Mouse (Mus musculus): Measurements from ENCODE around the gene G6pc3.
"Not testable (repeated sequence)": the region's sequence is repeated elsewhere in the genome, so short reads cannot be mapped to it uniquely, and the experiment has no call there.

Gene G6pc3

DNA sequence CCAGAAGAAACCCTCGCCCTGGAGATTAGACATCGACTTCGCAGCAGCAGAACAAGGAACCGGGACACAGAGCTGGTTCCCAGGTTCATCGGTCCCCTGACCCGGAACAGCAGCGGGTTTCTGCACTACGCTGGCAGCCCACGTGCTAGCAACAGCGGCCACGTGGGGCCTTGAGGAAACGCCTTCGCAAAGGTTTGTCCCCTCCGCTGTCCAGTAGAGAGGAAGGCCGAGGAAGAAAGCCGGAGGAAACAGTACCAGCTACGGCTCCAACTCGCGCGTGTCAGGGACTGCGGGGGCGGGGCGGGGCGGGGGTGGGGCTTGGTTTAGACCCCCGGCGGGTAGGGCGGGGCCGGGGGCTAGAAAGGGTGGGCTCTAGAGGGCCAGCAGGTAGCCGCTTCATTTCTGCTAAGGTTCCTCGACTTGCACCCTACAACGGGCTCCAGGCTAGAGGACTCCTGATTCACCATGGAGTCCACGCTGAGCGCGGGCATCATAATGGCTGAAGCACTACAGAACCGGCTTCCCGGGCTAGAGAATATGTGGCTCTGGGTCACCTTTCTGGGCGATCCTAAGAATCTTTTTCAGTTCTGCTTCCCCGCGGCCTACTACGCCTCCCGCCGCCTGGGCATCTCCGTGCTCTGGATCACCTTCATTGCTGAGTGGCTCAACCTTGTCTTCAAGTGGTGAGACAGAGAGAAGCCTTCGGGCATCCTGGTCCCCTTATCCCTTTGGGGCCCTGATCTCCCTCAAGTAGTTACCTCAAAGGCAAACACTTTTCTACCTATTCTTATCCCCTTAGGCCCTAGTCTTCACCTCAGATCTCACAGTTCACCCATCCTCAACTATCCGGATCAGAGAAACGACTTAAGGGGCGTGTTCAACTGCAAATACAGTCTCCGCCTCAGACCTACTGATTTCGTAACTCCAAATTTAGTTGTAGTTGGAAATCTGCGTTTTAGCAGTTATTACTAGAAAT is at the start of gene G6pc3:
Gene G6pc3 (plus strand): TSS at position 160 of the 976 bp plus-strand sequence.
- in situ Hi-C loops (cut with MboI), result loop anchor here (5.0 kb wide), 1 partner anchor 38 kb away; no protein-coding TSS in a partner anchor

DNA sequence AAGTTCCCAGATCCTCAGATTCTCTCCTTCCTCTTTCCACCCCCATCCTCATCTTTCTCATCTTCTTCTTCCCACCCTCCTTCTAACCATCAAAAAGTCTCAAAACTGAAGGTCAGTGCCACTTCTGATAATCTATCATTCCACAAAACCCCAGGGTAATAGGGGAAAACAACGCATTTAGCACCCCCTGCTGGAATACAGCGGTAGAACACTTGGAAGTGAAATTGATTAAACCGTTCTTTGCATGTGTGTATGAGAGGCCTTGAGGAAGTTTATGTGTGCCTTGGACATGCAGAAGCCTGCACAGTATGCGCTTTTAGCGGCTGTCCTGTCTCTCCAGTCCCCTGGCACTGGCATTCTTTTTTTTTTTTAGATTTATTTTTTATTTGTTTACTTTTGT is 48.9 kb upstream of the G6pc3 start:
- in situ Hi-C loops (cut with MboI), result no loop called here

DNA sequence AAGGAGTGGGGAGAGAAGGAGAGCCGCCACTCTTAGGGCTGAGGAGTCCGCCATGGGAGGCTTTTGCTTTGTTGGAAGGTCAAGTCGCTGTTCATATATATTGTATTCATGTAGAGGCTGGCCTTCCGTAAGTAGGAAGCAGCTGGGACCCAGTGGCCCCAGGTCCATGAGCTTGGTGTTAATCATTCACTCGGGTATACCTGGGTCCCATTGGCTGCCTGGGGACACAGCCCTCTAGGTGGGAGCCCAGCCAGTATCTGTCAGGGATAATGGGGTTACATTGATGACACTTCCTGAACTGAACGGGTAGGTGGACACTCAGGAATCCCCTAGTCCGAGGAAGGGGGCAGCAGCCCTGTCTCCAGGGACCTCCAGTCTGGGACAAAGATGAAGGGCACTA is 47.1 kb upstream of the G6pc3 start:
- in situ Hi-C loops (cut with MboI), result no loop called here

DNA sequence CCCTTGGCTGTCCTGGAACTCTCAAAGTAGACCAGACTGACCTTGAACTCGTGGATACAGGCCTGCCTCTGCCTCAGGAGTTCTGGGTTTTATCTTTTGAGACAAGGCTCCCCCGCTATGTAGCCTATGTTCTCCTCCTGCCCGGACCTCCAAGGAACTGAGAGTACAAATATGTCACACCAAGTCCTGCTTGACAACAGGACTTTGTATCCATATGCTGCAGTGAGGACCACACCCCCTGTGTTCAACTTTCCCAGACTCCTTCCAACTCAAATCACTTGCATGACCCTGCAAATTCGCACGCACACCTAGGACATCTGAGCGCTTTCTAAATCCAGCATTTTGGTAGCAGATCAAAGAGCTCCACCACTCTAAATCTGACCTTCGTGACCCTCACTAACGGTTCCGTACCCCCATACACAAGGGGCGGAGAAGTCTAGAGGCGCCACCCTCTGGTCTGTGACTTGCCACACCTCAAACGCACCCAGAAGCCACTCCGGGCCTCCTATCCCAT is 44.4 kb upstream of the G6pc3 start:
- in situ Hi-C loops (cut with MboI), result no loop called here

DNA sequence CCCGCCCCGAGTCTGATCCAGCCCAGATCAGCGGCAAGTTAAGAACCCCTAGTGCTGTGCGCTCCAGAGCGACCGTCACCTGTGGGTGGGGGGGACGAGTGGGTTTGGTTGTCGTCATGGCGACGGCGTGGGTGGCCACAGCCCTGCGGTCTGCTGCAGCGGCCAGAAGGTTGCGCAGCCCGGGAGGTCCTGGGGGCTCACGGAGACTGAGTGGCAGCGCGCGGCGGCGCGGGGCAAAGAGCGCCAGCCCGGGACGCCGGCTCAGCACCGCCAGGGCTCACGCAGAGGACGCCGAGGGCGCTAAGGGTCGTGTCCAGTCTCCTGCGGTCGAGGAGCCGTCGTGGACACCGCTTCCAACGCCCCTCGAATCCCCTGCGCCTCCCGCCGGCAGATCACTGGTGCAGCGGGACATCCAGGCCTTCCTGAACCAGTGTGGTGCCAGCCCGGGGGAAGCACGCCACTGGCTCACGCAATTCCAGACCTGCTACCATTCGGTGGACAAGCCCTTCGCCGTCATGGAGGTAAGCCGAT is 43.9 kb upstream of the G6pc3 start, which contains the start of gene Nags:
Gene Nags (plus strand): TSS at position 43 of the 531 bp plus-strand sequence.
- in situ Hi-C loops (cut with MboI), result no loop called here

DNA sequence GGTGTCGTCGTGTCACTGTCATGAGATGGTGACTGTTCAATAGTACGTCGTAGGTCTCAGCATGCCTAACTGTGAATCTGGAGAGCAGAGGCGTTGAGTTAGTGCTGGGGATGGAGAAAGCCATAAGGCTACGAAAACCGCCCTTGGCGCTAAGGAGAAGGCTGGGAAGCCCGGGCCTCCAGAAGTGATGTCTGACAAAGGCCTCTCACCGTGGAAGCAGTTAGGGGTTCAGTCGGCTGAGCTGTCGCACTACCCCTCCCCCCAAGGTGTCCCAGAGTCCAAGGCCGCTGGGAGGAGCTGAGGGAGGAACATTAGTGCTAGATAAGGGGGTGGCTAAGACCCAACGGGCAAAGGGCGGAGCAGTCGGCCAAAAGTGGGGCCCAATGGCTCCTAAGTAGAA is 43.4 kb upstream of the G6pc3 start:
- in situ Hi-C loops (cut with MboI), result no loop called here

DNA sequence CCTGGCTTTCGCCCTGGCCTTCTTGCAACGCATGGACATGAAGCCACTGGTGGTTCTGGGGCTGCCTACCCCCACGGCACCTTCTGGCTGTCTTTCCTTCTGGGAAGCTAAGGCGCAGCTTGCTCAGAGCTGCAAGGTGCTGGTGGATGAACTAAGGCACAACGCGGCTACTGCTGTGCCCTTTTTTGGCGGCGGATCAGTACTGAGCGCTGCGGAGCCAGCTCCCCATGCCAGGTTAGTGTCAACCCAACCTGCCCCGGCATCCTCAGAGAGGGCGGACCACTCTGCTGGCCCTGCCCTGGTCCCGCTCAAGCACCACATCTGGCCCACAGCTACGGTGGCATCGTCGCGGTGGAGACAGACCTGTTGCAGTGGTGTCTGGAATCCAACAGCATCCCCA is 42.9 kb upstream of the G6pc3 start:
- in situ Hi-C loops (cut with MboI), result no loop called here

DNA sequence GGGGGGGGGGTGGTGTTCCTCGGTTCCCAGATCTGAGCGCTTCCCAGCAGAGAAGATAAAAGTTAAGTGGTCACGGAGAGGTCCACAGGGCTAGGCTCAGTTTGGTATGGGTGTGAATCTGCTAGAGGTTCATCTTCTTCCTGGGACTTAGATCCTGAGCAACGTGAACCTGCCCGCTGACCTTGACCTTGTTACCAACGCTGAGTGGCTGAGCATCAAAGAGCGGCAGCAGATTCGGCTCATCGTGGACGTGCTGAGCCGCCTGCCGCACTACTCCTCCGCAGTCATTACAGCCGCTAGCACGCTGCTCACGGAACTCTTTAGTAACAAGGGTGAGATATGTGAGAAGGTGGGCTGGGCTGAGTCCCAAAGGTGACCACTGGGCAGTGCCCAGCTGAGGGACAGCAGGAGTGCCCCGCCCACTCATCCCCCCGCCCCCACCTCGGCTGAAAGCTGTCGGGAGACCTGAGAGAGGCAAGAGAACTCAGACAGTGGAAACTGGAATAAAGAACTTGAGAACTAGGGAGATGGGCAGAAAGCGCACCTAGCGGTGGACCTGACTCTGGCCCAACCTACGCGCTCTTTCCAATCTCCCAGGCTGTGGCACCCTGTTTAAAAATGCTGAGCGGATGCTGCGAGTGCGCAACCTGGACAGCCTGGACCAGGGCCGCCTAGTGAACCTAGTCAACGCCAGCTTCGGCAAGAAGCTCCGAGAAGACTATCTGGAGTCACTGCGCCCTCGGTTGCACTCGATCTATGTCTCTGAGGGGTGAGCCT is 42.0 kb upstream of the G6pc3 start:
- in situ Hi-C loops (cut with MboI), result no loop called here

DNA sequence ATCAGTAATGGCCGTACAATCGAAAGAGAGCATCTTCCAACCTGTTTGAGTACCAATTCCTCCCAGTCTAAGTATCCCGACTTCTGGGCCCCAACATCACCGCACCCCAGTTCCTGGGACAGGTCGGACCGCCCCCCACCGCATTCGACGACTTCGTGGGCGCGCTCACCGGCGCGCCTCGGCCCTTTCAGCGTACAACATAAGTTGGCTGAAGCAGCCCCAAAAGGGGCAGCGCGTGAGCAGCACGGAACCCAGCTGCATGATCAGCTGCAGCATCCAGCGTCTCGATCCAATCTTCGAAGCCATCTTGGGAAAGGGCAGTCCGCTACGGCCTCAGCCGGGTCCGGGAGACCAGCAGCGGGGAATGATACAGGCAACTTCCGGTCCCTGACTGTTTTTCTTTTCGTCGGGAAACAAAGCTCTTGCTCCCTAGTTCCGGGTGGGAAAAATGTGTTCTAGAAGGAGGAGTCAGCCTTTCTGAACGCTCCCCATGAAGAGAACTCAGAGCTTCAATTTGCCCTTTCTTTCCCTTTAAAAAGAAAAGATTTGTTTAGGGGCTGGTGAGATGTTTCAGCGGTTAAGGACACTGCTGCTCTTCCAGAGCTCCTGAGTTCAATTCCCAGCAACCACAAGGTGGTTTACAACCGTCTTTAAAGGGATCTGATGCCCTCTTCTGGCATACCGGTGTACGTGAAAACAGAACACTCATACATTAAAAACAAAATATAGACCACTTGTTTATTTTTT is 33.2 kb upstream of the G6pc3 start, which contains the start of gene Tmem101:
Gene Tmem101 (minus strand): TSS at position 366 of the 747 bp plus-strand sequence.
- in situ Hi-C loops (cut with MboI), result no loop called here

DNA sequence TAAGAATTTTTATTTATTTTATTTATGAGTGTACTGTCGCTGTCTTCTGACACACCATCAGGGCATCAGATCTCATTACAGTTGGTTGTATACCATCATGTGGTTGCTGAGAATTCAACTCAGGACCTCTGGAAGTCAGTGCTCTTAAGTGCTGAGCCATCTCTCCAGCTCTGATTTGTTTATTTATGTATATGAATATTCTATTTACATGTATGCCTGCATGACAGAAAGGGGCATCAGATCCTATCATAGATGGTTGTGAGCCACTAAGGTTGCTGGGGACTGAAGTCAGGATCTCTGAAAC is 32.7 kb upstream of the G6pc3 start:
- in situ Hi-C loops (cut with MboI), result no loop called here

DNA sequence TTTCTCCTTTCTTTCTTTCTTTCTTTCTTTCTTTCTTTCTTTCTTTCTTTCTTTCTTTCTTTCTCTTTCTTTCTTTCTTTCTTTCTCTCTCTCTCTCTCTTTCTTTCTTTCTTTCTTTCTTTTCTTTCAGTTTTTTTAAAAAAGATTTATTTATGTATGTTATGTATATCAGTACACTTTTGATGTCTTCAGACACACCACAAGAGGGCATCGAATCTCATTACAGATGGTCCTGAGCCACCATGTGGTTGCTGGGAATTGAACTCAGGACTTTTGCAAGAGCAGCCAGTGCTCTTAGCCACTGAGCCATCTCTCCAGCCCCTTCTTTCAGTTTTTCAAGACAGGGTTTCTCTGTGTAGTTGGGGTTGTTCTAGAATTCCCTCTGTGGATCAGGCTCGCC is 31.4 kb upstream of the G6pc3 start:
- in situ Hi-C loops (cut with MboI), result not testable (repeated sequence)

DNA sequence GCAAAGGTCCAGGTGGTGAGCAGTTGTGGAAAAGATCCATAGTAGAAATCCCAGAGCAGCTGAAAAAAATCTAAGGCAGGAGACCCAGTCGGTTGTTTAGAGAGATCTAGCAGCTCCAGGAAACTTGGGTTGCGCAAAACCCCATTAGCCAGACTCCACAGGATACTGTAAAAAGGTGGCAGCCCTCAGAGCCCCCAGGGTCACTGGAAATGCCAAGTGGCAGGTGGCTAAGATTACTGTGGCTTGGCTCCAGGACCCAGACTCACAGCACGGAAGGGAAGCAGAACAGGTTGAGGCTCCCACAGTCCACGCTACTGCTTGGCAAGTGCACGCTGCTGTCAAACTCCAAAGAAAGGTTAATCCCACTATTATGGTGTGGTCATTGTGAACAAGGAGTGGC is 29.6 kb upstream of the G6pc3 start:
- in situ Hi-C loops (cut with MboI), result no loop called here

DNA sequence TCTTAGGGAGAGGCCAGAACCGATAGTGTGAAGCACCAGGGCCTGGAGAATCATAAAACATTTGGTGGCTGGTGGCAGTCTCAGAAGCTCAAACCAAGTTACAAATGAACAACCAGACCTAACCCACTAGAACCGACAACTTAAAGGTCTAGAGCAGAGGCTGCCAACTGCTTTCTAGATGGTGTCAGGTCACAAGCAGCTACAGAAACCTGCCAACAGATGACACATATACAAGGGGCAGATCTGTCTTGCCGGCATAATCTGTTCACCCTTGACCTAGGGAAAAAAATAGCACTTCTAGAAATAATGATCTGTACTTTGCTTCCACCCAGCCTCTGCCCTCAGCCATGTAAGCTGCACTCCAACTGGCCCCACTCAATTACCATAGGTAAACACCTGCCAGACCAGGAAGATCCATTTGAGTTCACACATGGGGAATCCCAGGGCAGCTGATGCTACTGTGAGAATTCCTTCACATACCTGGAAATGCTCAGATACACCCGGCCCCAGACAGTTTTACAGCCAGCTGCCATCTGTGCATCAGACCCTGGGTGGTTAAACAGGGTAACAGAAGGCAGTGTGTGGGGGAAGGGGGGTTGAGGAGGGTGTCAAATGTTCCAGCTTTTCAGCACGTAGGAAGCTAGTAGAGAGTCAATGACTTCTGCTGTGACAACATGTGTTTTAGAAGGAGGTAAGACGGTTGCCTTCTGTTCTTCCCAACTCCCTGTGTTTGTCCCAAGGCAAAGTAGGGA is 23.3 kb upstream of the G6pc3 start:
- in situ Hi-C loops (cut with MboI), result no loop called here

DNA sequence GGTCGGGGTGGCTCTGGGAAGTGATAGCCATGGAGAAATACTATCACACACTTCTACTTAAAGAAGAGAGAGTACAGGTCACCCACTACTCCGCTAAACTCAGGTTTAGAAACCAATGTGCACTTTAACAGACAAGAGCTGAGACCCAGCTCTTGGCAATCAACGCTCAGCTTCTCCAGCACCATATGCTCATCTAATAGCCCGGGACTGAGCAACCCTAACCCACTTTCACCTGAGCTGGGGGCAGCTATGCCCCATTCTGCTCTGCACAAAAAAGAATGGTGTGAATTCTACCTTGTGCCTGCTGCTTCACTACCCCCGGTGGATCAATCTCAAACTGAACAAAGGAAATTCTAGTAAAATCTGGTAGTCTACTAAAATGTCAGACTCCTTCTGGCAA is 21.9 kb upstream of the G6pc3 start:
- in situ Hi-C loops (cut with MboI), result no loop called here

DNA sequence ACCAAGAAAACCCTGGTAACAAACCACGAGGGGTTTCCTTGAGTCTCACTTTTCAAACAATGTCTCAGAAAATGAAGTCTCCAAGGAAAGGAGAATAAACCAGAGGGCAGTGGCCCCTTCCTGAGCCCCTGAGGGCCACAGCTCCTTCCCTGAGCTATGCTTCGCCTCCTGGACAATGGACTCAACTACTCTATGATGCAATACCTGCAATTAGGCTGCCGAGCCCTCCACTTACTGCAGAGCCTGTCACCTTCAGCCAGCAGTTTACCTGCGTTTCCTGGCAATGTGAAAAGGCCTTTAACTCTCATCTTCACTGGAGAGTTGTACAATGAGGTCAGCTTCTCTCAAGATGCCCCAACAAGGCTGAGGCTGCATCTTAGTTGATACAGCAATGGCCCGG is 20.7 kb upstream of the G6pc3 start:
- in situ Hi-C loops (cut with MboI), result no loop called here

DNA sequence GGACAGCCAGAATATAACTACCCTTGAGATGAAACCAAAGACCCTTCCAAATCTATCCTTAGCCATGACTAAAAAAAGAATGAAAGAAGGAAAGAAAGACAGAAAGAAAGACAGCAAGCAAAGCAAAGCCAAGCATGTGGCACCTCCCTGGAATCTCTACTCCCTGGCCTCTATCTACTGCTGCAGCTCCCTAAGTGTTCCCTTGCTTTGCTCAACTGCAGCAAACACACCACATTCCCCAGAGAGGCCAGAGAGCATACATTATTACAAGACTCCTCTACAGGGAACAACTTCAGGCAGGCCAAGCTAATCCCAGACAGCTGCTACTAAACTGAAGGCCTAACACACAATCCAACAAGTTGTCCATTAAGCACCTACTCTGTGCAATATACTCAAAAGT is 9.6 kb upstream of the G6pc3 start:
- in situ Hi-C loops (cut with MboI), result no loop called here

DNA sequence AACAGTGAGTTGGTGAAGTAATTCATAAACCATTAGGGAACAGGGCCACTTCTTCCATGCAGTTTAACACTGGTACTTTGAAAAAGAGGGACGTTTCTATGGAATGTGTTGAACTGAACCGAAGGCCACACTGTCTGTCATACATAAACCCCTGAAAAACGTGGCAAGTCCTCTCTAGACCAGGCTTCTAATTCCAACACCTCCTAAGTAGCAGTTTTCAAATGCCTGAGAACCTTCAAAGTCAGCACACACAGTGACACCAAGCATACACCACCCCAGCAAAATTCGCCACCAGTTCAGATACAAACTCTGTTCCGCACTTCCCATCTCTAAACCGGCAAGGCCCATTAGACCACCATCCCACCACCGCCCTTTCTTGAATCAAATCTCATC is 5.2 kb upstream of the G6pc3 start:
- in situ Hi-C loops (cut with MboI), result no loop called here

DNA sequence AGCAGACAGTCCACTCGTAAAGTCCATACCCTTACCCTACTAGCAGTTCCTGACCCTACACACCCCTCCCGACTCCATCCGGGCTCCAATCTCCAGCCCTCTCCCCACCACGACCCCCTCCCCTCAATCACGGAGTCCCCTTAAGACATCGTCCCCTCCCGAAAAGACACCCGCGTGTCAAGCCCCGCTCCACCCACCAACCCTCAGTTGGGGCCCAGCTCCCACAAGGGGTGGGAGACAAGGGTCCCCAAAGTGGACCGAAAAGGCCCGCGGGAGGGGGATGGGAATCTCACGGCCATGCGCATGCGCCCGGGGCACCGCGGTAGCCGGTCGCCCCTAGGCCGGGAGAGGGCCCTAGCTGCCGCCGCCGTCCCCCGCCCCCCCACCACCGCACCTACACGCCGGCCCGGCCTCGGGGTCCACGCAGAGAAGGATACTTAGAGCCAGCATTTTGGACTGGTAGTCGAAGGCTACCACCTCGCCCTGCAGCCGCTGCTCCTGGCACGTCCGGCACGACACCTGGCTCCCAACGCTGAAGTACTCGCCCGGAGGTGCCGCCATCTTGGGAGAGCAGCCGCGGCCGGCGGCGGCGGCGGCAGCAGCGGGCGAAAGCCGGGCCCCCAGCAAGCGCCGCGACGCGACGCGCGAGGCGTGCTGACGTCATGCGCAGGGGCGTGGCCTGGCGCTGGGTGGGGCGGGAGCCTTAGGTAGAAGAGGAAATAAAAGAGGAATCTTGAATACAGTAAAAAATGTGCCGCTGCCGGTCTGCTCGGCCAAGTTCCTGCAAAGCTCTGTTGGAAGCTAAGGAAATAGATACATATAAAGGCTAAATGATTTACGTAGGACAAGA is 4.5 kb upstream of the G6pc3 start, which contains the start of gene Lsm12:
Gene Lsm12 (minus strand): TSS at position 651 of the 850 bp plus-strand sequence.
- in situ Hi-C loops (cut with MboI), result loop anchor here (5.0 kb wide), 1 partner anchor 42 kb away; no protein-coding TSS in a partner anchor

DNA sequence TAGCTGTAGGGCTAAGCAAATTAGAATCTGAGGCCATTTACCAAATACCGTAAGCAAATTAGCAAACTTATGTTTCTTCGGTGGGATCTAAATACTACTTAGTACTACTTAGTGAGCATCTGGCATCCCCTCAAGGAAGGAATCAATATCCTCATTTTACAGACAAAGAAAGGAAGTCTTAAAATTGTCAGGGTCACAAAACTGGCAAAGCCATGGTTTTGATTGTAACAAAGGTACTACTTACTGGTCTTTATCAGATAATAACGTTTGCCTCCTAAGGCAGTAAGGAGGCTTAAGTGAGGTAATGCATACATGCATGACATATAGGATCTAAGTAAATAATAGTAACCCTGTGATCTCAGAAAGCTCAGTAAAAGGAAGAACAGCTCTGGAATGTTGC is 3.7 kb upstream of the G6pc3 start:
- in situ Hi-C loops (cut with MboI), result loop anchor here (5.0 kb wide), 1 partner anchor 42 kb away; no protein-coding TSS in a partner anchor

DNA sequence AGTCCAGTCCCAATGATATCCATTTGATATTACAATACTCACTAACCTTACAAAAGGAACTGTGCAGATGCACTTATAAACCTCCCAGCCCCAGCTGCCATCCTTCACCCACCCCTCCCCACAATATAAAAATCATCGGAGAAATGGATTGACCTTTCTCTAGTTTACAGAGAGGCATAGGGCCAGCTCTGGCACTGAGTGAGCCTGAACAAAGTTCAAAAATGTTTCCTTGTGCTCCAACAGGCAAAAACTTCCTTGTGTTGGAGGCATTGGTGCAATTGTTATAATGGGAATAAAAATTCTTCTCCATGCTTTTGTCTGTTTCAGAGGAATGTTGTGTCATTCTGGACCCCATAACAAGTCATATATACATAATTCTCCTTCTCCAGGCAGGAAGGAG is 3.2 kb upstream of the G6pc3 start:
- in situ Hi-C loops (cut with MboI), result loop anchor here (5.0 kb wide), 1 partner anchor 41 kb away; no protein-coding TSS in a partner anchor

All from mature B cell (primary cell).